Mouse (Mus musculus) stomach, adult 2 months (tissue): Measurements from ENCODE around the gene Rgs17. TPM values are rescaled to one million over a fixed set of nuclear protein-coding genes. Genes with fewer than 3 reads are reported as not detected.

Source experiments
- polyA plus RNA-seq: library from polyadenylated mRNA; depleted of rRNA; stranded (reverse); fragments of >200 nt; gene quantifications from 2 replicates; pipeline ENCODE4 v1.2.3, GENCODE M21; 2012; rRNA removed

Gene Rgs17
- 0.01 and 0.09 TPM in 2 replicates for polyA plus RNA-seq

DNA sequence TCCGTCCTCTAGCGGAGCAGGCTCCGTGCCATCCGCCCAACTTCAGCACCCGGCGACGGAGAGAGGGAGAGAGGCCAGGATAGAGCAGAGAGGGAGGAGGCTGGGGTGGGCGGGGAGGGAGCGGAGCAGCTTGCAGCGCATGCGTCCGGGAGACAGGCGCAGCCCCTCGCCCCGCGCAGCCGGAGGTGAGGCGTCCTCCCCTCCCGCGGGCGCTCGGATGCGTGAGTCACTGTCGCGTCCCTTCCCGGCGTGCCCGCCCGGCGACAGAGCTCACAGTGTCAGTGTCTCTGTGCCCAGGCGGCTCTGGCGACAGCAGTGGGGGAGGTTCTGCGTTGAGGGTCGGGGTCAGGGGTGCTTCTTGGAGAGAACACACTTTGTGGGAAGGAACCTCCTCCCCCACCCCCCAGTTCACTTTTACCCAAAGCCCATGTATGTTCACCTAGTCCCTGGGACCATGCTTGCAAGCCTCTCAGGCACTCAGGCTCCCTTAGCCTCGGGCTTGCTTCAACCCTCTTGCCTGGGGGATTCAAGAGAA, at the start of gene Rgs17:
Gene Rgs17, minus strand, starts transcription at position 107 of the 535 bp plus-strand sequence.

DNA sequence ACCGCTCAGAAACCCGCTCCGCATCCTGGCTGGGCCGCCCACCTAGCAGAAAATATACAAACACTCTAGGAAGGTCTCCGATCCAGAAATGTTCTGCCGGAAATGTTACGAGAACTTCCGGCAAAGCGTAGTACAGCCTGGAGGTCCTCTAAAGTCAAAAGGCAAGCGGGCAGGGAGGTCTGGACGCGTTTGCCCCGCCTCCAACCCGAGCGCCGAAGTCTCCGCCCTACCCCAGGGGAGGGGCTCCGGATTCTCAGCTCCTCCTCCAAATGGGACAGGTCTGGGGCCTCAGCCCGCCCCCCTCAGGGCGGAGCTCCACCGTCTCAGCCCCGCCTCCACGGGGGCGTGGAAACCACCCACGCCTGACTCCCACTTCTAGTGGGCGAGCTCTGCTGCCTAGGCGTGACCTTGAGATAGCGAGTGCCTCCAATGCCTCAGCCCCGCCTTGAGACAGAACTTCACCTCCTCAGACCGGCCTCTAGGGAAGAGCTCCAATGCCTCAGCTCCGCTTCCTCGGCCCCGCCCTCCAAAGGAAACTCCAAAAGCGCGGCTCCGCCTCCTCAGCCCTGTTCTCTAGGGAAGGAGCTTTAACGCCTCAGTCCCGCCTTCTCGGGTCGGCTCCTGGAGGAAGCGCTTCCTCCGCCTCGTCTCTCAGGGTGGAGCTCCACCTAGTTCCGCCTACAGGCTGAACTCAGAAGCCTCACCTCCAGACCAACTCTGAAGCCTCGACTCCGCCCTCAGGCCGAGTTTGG, 98.3 kb downstream of the Rgs17 start, which contains the start of gene Mtrf1l:
Gene Mtrf1l, minus strand, starts transcription at position 171 of the 752 bp plus-strand sequence.

DNA sequence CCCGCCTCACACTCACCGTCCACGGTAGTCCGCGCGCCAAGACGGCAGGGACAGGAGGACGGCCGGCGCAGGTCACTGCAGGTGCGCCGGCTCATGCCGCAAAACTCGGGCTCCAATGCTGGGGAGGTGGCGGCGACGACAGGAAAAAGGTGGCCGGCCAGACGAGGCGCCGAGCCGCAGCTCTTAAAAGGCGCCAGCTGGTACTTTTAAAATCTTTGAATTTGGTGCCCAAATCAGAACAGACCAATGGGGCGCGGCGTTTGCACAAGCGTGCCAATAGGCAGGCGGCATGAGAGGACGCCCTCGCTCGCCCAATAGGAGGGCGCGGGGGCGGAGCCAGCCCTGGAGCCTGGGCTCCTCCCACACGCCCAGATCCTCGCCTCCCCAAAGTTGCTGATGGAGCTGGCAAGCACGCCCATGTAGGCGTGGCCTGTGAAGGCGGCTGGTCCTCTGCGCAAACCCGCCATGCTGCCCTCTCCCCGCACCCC, 116.9 kb downstream of the Rgs17 start, which contains the start of gene Fbxo5:
Gene Fbxo5, minus strand, starts transcription at position 358 of the 488 bp plus-strand sequence.

Other genes with a start within 250 kb of the Rgs17 start
- gene Fbxo5, start 116.8 kb downstream of the Rgs17 start, polyA plus RNA-seq = 0.26 and 0.47 TPM in 2 replicates
- 1.3 and 1.4 TPM in 2 replicates for gene Mtrf1l, start 98.5 kb downstream of the Rgs17 start, polyA plus RNA-seq